Mouse (Mus musculus): Measurements from ENCODE around the gene Plcd4.

The Plcd4 gene

DNA sequence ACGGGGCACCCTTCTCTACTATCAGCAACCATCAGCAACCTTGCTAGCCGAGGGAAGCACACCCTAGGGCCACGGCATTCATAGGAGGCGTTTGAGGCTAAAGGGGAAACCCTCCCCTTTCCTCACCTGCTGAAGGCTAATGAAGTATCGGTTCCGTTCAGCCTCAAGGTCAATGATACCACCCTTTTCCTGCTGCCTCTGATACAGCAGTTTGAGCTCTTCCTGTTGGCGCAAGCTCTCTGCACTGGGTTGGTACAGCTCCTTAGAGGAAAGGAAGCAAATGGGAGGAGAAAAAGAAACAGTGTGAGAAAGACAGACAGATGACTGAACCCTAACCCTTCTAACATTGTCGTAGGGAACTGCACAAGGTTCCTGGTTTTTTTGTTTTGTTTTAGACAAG, 51.7 kb downstream of the Plcd4 start:
- no peak for DNase-seq (ENCODE audit: low read depth in 1 of 2, low spot score in 2 of 2)

GRCm38 (mm10) chr1:74600501-74601266, 58.0 kb downstream of the Plcd4 start:
- DNase-seq (ENCODE audit: low read depth in 1 of 2, low spot score in 2 of 2): no peak

GRCm38 (mm10) chr1:74601267-74601962, 58.7 kb downstream of the Plcd4 start, which contains the start of the genes Rnf25 and Stk36:
Gene Rnf25, minus strand, starts transcription at chr1:74601397.
Gene Stk36, plus strand, starts transcription at chr1:74601445.
- peak; percentile 47 to 61 for DNase-seq (ENCODE audit: low read depth in 1 of 2, low spot score in 2 of 2)

Measured in monocyte, adult 2 months (primary cell).